Mouse (Mus musculus) layer of hippocampus, adult 2 months (tissue): ENCODE data around the gene Anln. TPM values are rescaled to one million over a fixed set of nuclear protein-coding genes. Genes with fewer than 3 reads are reported as not detected.

Experiments
- DNase-seq, 2 experiments: peaks; one replicate each; pipeline ENCODE4 v3.0.0; 2022; ENCODE audit warnings: low spot score in 2 of 2
- H3K27ac ChIP-seq: fragments of 200-600 bp; 2 replicates; pipeline ENCODE4 v1.8.1; 2022
- H3K4me3 ChIP-seq: fragments of 200-600 bp; 2 replicates; pipeline ENCODE4 v1.8.1; 2022; ENCODE audit warnings: mild to moderate bottlenecking
- CTCF ChIP-seq: fragments of 200-600 bp; conservative IDR thresholded peaks from 2 replicates; pipeline ENCODE4 v1.8.1; 2022; ENCODE audit warnings: antibody characterized with exemption, mild to moderate bottlenecking, moderate library complexity
- total RNA-seq, 2 experiments: library from RNA; stranded (reverse); gene quantifications; 2 replicates each; pipeline ENCODE4 v1.2.3; 2021

The Anln gene
- total RNA-seq, 2 experiments from 2014 or later, result 17.4 to 21.5 TPM

- no peak for DNase-seq
- no peak overlapping the region for H3K27ac ChIP-seq
- H3K4me3 ChIP-seq, result no peak overlapping the region
- no peak for TF ChIP-seq CTCF
Observed at GRCm38 (mm10) chr9:22302199-22302598, 86.8 kb downstream of the Anln start.

Other genes with a start within 250 kb of the Anln start
- 10 to 100 TPM; 49.0 to 50.5 TPM for gene Pigyl, start 232.3 kb downstream of the Anln start, total RNA-seq
- under 1 TPM in 1 of 2 experiments, not detected in 1; 0.42 TPM for gene Zfp872, start 201.1 kb downstream of the Anln start, total RNA-seq
- gene Zfp809, start 163.5 kb downstream of the Anln start, total RNA-seq, result 10 to 100 TPM; 26.0 to 26.4 TPM
- gene Zfp599, start 129.3 kb downstream of the Anln start, total RNA-seq, result 1 to 10 TPM; 6.4 to 6.7 TPM
- gene Zfp810, start 81.5 kb downstream of the Anln start, total RNA-seq, result 10 to 100 TPM; 19.9 to 23.2 TPM
- 1 to 10 TPM; 7.6 to 9.6 TPM for gene 9530077C05Rik, start 22.3 kb upstream of the Anln start, total RNA-seq
- gene Gm17545, start 65.1 kb upstream of the Anln start, total RNA-seq, result not detected
- gene Rp9, start 80.6 kb upstream of the Anln start, total RNA-seq, result 10 to 100 TPM; 34.3 to 34.5 TPM
- gene Bbs9, start 86.5 kb upstream of the Anln start, total RNA-seq, result 10 to 100 TPM; 21.0 to 26.6 TPM